Mouse (Mus musculus) kidney, embryonic 16.5 days (tissue): Measurements from ENCODE around the gene Pdap1. TPM values are rescaled to one million over a fixed set of nuclear protein-coding genes. Genes with fewer than 3 reads are reported as not detected.
"Not testable (repeated sequence)": the region's sequence is repeated elsewhere in the genome, so short reads cannot be mapped to it uniquely, and the experiment has no call there.

Experiments used
- ATAC-seq: fragments of 200-750 bp; cut with Nextera tagmentation; 2 replicates; pipeline ENCODE4 v1.8.0; 2017; ENCODE audit warnings: moderate TSS enrichment; ENCODE audit not compliant: low FRiP score, low TSS enrichment
- H3K27ac ChIP-seq: fragments of 300-500 bp; sonication (generic); 2 replicates; pipeline ENCODE4 v1.5.1; 2014; ENCODE audit warnings: low read length
- H3K27me3 ChIP-seq: fragments of 300-500 bp; sonication (generic); 2 replicates; pipeline ENCODE4 v1.6.1; 2014; ENCODE audit warnings: low read length, control low read depth, mixed read lengths; ENCODE audit not compliant: insufficient read depth
- H3K36me3 ChIP-seq: fragments of 300-500 bp; sonication (generic); 2 replicates; pipeline ENCODE4 v1.6.1; 2014; ENCODE audit warnings: low read length, control low read depth, mixed read lengths; ENCODE audit not compliant: insufficient read depth
- H3K4me1 ChIP-seq: fragments of 300-500 bp; sonication (generic); 2 replicates; pipeline ENCODE4 v1.6.1; 2014; ENCODE audit warnings: low read length, control low read depth, mixed read lengths; ENCODE audit not compliant: insufficient read depth
- H3K4me2 ChIP-seq: fragments of 300-500 bp; sonication (generic); replicated peaks from 2 replicates; pipeline ENCODE4 v1.6.1; 2014; ENCODE audit warnings: low read depth, low read length
- H3K4me3 ChIP-seq: fragments of 300-500 bp; sonication (generic); 2 replicates; pipeline ENCODE4 v1.5.1; 2014; ENCODE audit warnings: mild to moderate bottlenecking, low read length
- H3K9ac ChIP-seq: fragments of 300-500 bp; sonication (generic); replicated peaks from 2 replicates; pipeline ENCODE4 v1.6.1; 2014; ENCODE audit warnings: low read length
- H3K9me3 ChIP-seq: fragments of 300-500 bp; sonication (generic); 2 replicates; pipeline ENCODE4 v1.6.1; 2016; ENCODE audit warnings: low read length, control low read depth
- WGBS: fragments of 180-500 bp; shearing (Covaris S2); extraction: QIAGEN DNeasy Blood & Tissue Kit; methylation state at CpG from one replicate; pipeline ENCODE4 v1.1.7; 2014; 5-methylcytosine and 5-hydroxymethylcytosine counted together
- polyA plus RNA-seq: library from polyadenylated mRNA; unstranded; fragments of >200 nt; fragmentation: Nextera tagmentation; extraction: Ambion mirVana; gene quantifications from 2 replicates; pipeline ENCODE4 v1.2.1, GENCODE M21; 2015

Pdap1 gene
- polyA plus RNA-seq, 1 experiment from 2014 or later, result 77.0 TPM

DNA sequence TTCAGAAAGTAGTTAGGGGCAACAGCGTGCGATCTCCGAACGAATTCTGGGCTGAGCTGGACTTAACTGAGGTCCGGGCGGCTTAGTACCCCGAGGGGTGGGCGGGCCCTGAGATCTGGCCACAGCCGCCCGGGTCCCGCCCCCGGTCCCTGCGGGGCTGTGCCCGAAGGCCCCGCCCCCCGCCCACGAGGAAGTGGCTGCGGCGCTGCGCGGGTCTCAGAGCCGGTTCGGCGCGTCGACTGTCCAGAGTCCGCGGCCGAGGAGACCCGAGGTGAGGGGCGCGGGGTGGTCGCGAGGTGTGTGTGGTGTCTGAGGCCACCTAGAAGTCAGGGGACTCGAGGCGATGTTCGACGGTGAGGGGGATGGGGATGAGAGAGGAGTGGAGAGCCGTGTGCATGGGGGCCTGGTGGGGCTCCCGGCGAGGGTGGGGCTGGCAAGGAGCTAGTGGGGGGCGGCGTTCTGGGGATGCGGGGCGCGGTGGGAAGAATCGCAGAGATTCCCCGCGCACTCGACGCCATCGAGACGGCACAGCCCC, 25.9 kb downstream of the Pdap1 start, which contains the start of gene Arpc1b:
Arpc1b (plus strand) TSS at position 145 of the 535 bp plus-strand sequence.
- WGBS, result under 1% methylated on average over 49 of the region's 53 CpGs
- peak within 1 kb of the TSS; percentile 73 for H3K27ac ChIP-seq
- H3K27me3 ChIP-seq, result no peaks in the 10 kb centered on the region
- H3K9me3 ChIP-seq, result no peaks in the 10 kb centered on the region
- H3K4me1 ChIP-seq, result peaks cover 31% of the 10 kb centered on the region
- H3K9ac ChIP-seq, result peak within 1 kb of the TSS; percentile 79
- H3K36me3 ChIP-seq, result peaks cover 19% of the 10 kb centered on the region
- H3K4me2 ChIP-seq, result peak within 1 kb of the TSS; percentile 85
- peak within 1 kb of the TSS; percentile 77 for H3K4me3 ChIP-seq
- peak; percentile 81 for ATAC-seq

DNA sequence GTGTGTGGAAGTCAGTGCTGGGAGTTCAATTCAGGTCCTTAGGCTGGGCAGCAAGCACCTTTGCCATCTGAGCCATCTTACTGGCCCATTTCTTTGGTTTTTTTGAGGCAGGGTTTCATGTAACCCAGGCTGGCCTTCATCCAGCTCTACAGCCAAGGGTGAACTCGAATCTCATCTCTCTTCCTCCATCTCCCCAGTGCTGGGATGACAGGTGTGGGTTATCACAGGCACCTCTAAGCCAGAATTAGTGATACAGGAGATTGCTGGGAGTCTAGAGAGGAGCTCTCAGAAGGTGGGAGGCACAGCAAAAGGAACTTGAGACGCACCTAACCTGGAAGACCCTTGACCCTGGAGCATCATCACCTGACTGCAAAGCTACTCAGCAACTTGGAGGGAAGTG, 26.6 kb downstream of the Pdap1 start:
- 17% methylated on average over 2 of the region's 2 CpGs for WGBS
- peaks cover 31% of the 10 kb centered on the region for H3K4me1 ChIP-seq
- peaks cover 23% of the 10 kb centered on the region for H3K36me3 ChIP-seq
- H3K4me2 ChIP-seq, result peak overlapping the region; percentile 85
- H3K9me3 ChIP-seq, result no peaks in the 10 kb centered on the region
- no peak overlapping the region for H3K27ac ChIP-seq
- ATAC-seq, result no peak
- no peaks in the 10 kb centered on the region for H3K27me3 ChIP-seq
- peak overlapping the region; percentile 79; the same call in 1 of the 2 replicates for H3K9ac ChIP-seq
- H3K4me3 ChIP-seq, result peak overlapping the region; percentile 77

DNA sequence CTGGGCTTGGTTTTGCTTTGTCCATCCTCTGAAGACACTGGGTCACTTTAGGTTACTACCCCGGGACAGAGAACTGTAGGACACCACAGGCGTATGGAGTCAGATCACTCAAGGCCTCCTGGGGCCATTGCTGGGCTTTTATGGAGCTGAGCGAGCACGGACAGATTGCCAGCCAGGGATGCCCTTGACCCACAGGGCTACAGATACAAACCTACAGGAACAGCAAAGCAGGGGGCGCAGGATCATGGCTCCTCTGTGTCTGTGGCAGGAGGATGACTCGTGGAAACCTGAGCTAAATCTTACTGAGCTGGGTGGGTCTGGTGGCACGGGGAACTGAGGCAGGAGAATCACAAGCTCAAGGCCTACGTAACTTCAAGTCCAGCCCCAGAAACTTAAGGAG, 27.5 kb downstream of the Pdap1 start:
- H3K4me2 ChIP-seq, result no peak overlapping the region
- no peaks in the 10 kb centered on the region for H3K9me3 ChIP-seq
- 78% methylated on average over 8 of the region's 8 CpGs for WGBS
- H3K27me3 ChIP-seq, result no peaks in the 10 kb centered on the region
- no peak overlapping the region for H3K4me3 ChIP-seq
- H3K27ac ChIP-seq, result no peak overlapping the region
- peaks cover 31% of the 10 kb centered on the region for H3K36me3 ChIP-seq
- ATAC-seq, result no peak
- H3K4me1 ChIP-seq, result peaks cover 23% of the 10 kb centered on the region
- no peak overlapping the region for H3K9ac ChIP-seq

DNA sequence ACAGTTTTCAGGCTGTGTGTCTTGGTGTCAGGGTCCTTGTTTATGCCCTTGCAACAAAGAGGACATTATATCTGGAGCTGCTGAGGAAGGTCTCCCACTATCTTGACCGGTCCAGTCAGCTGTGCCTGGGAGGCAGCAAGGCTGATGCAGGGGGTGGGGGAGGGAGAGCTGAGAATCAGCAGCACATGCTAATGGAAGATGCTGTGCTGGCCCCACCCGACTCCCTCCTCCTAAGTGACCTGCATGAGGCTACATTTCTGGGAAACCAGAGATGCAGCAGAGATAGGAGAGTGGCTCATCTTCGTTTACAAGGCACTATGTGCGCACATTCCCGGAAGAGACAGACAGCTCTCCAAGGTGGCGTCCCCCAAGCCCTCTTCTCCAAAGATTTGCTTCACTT, 29.6 kb downstream of the Pdap1 start:
- Histone ChIP-seq H3K4me3 (no peak overlapping the region), H3K27me3 (no peaks in the 10 kb centered on the region), H3K4me1 (0 out of 2 replicates have a peak, but pooled peaks cover 8% of the 10 kb centered on the region), H3K4me2 (no peak overlapping the region), H3K36me3 (peaks cover 52% of the 10 kb centered on the region), H3K9ac (no peak overlapping the region), H3K27ac (no peak overlapping the region), H3K9me3 (no peaks in the 10 kb centered on the region)
- 88% methylated on average over 6 of the region's 6 CpGs for WGBS
- no peak for ATAC-seq

DNA sequence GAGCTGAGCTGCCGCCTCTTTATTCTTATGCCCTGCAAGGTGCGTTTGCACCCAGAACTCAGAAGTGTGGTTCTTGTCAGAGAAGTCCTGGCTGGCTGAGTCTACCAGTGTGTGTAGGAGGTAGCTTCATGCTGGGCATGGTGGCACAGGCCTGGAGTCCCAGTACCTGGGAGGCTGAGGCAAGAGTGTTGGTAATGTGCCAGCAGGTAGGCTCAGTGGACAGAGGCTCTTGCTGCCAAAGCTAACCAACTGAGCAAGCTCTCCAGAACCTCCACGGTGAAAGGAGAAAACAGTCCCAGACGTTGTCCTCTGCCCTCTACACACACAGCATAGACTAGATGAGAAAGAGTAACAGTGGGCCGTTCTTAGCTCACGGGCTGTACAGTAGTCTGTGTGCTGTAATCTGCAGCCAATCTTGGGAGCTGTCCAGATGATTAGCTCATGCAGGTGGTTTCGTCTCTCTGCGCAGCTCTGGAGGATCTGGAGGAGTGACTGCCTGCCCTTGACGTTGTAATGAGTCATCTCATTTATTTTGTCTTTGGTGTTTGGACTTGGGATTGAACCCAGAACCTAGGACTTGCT, 34.3 kb downstream of the Pdap1 start:
- H3K27me3 ChIP-seq, result no peaks in the 10 kb centered on the region
- no peak overlapping the region for H3K4me2 ChIP-seq
- H3K27ac ChIP-seq, result no peak overlapping the region
- no peak overlapping the region for H3K9ac ChIP-seq
- H3K9me3 ChIP-seq, result no peaks in the 10 kb centered on the region
- ATAC-seq, result no peak
- peaks cover 84% of the 10 kb centered on the region for H3K36me3 ChIP-seq
- H3K4me3 ChIP-seq, result no peak overlapping the region
- 89% methylated on average over 9 of the region's 9 CpGs for WGBS
- no peaks in the 10 kb centered on the region for H3K4me1 ChIP-seq

DNA sequence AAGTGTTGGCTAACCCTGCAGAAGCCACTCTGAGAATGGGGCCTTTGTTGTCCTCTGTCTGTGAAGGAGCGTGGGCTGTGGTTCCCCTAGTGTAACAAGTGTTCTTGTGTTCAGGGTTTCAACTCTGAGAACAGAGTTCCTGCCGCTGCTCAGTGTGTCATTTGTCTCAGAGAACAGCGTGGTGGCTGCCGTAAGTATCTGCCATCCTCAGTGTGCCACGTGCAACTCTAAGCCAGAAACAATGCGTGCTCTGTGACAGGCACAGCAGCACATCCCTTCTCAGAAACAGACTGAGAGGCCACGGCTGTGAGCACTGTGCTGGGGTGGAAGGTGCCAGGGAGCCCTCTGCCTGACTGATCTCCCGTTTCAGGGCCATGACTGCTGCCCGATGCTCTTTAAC, 35.7 kb downstream of the Pdap1 start:
- Histone ChIP-seq H3K27me3 (no peaks in the 10 kb centered on the region), H3K9ac (no peak overlapping the region), H3K4me1 (no peaks in the 10 kb centered on the region), H3K36me3 (peaks cover 79% of the 10 kb centered on the region), H3K4me2 (no peak overlapping the region), H3K9me3 (no peaks in the 10 kb centered on the region), H3K27ac (no peak overlapping the region), H3K4me3 (no peak overlapping the region)
- WGBS, result 90% methylated on average over 9 of the region's 9 CpGs
- ATAC-seq, result no peak

DNA sequence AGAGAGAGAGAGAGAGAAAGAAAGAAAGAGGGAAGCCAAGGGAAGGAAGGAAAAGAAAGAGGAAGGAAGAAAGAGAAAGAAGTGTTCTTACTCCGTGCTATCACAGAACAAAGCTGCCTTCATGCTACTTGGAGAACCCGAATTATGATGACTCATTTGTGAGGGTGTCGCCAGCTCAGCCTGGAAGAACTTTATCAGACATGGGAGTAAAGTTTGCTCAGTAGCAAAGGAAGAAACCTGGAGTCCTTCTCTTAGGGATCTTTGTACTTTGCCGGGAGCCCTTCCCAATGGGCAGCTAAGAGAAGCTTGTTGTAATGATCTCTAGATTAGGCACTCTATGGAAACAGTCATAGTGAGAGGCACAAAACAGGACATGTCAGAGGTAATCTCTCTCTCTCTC, 37.3 kb downstream of the Pdap1 start:
- Histone ChIP-seq H3K9ac (no peak overlapping the region), H3K4me2 (no peak overlapping the region), H3K27me3 (no peaks in the 10 kb centered on the region), H3K36me3 (peaks cover 74% of the 10 kb centered on the region), H3K9me3 (no peaks in the 10 kb centered on the region), H3K4me1 (no peaks in the 10 kb centered on the region), H3K27ac (no peak overlapping the region), H3K4me3 (no peak overlapping the region)
- 91% methylated on average over 4 of the region's 4 CpGs for WGBS
- no peak for ATAC-seq

DNA sequence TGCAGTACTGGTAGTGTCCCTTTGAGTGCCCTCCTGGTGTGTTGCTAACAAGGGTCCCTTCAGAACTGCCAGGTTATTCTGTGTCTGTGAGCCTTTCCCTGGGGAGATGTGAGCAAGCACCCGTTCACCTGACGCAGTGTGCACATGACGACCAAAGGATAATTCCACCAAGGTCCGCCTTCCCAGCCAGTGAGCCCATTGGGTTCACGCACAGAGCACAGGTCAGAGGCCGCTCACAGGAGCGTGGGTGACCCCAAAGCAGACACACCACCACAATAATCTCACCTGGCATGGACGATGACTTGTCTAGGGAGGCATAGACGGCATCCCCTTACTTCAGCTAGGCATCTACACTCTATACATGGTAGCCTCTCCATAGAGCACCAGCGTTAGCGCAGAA, 38.6 kb downstream of the Pdap1 start:
- not testable (repeated sequence) for H3K27ac ChIP-seq, H3K4me3 ChIP-seq, H3K9me3 ChIP-seq, H3K4me1 ChIP-seq, H3K9ac ChIP-seq, ATAC-seq, H3K27me3 ChIP-seq, H3K4me2 ChIP-seq
- 96% methylated on average over 11 of the region's 11 CpGs for WGBS
- peaks cover 71% of the 10 kb centered on the region for H3K36me3 ChIP-seq

DNA sequence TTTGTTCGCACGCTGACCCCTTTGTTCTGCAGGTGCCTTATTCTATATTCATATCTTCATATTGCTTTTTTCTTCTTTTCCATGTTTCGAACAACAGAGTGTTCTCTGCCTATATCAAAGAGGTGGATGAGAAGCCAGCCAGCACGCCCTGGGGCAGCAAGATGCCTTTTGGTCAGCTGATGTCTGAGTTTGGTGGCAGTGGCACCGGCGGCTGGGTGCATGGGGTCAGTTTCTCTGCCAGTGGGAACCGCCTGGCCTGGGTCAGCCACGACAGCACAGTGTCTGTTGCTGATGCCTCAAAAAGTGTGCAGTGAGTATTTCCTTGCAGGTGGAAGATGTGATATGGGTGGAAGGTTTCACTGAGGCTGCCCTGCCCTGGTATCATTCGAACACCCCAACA, 39.1 kb downstream of the Pdap1 start:
- no peak overlapping the region for H3K27ac ChIP-seq
- ATAC-seq, result no peak
- H3K9me3 ChIP-seq, result no peaks in the 10 kb centered on the region
- no peak overlapping the region for H3K4me3 ChIP-seq
- H3K27me3 ChIP-seq, result no peaks in the 10 kb centered on the region
- H3K4me2 ChIP-seq, result no peak overlapping the region
- H3K36me3 ChIP-seq, result peaks cover 71% of the 10 kb centered on the region
- H3K4me1 ChIP-seq, result no peaks in the 10 kb centered on the region
- H3K9ac ChIP-seq, result no peak overlapping the region
- WGBS, result 95% methylated on average over 9 of the region's 9 CpGs

DNA sequence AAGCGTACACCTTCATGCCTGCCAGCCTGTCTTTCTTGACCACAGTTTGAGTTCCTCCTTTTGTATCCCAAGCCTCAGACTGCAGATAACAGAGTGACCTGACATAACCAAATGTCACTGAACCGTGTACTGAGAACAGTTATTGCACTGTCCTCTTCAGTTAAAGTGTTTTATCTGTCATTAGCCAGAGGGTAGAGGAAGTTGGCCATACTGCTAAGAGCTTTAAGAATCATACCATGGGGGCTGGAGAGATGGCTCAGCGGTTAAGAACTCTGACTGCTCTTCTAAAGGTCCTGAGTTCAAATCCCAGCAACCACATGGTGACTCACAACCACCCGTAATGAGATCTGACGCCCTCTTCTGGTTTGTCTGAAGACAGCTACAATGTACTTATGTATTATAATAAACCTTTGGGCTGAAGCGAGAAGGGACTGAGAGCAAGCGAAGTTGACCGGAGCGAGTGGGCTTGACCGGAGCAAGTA, 41.7 kb downstream of the Pdap1 start:
- no peak for ATAC-seq
- no peaks in the 10 kb centered on the region for H3K4me1 ChIP-seq

More for the DNA sequence above, 41.7 kb downstream of the Pdap1 start:
- Histone ChIP-seq H3K27me3 (no peaks in the 10 kb centered on the region), H3K9me3 (no peaks in the 10 kb centered on the region), H3K36me3 (peaks cover 70% of the 10 kb centered on the region), H3K27ac (no peak overlapping the region), H3K4me3 (no peak overlapping the region), H3K4me2 (no peak overlapping the region), H3K9ac (no peak overlapping the region)
- 91% methylated on average over 10 of the region's 10 CpGs for WGBS
